Mouse (Mus musculus): Measurements from ENCODE around the gene Msh6. TPM values are rescaled to one million over a fixed set of nuclear protein-coding genes. Genes with fewer than 3 reads are reported as not detected.

The Msh6 gene
- total and polyA plus RNA-seq, 3 experiments: 76.5 to 79.3 (median 79.0) TPM

DNA sequence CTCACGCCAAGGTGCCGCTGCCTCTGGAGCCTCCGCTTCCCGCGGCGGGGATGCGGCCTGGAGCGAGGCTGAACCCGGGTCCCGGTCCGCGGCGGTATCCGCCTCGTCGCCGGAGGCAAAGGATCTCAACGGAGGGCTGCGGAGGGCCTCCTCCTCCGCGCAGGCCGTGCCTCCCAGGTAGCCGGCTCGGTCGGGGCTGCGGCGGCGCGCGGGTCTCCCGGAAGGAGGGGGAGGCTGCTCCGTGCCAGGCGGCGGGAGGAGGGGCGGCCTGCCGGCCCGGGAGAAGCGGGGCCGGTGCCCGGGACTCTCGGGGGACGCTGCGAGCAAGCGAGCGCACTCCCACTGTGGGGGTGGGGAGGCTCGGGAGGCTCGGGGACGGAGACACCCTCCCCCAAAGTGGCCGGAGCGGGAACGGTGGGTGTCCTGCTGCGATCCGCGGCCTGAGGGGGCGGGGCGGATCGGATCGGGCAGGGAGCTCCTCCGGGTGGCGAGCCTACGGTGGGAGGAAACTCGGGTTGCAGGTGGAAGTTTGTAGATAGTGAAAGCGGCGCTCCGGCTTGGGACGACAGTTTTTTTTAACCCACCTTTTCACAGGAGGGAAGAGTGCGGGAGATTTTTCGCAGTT is 479 bp downstream of the Msh6 start:
- peak overlapping the region; percentile 81; the same call in 1 of the 2 replicates for H3K4me2 ChIP-seq (ENCODE audit: insufficient read depth, low read depth, poor library complexity, severe bottlenecking)
- in situ Hi-C loops (cut with MboI; ENCODE audit: low pct_ligation_motif_present, low pct_unique_long_range_greater_than_20kb, low sequenced_read_pairs): no loop called here
- peak; percentile 59 for DNase-seq (ENCODE audit: extremely low read depth)
- TF ChIP-seq MAFK (IDR thresholded peaks at IDR 0.05; ENCODE audit: insufficient replicate concordance, low read length): no peak; the same call in 1 of the 2 replicates
- no peak for TF ChIP-seq BHLHE40 (IDR thresholded peaks at IDR 0.05; ENCODE audit: low read depth, low read length)
- TF ChIP-seq MAX (IDR thresholded peaks at IDR 0.05; ENCODE audit: low read length): no peak
- TF ChIP-seq CHD2 (IDR thresholded peaks at IDR 0.05; ENCODE audit: low read length): peak; percentile 73
- no peak for TF ChIP-seq POLR2A (IDR thresholded peaks at IDR 0.05; ENCODE audit: low read depth, low read length)
- TF ChIP-seq ZNF384 (IDR thresholded peaks at IDR 0.05; ENCODE audit: low read depth, low read length): peak; percentile 45; the same call in 1 of the 2 replicates
- TF ChIP-seq ZKSCAN1 (IDR thresholded peaks at IDR 0.05; ENCODE audit: borderline replicate concordance, low read depth, low read length): no peak
- TF ChIP-seq USF2 (conservative IDR thresholded peaks at IDR 0.05; ENCODE audit: low read depth, low read length): no peak
- peak; percentile 82; the same call in 1 of the 2 replicates for TF ChIP-seq UBTF (IDR thresholded peaks at IDR 0.05; ENCODE audit: low read depth, low read length)
- no peak for TF ChIP-seq CHD1 (IDR thresholded peaks at IDR 0.05; ENCODE audit: low read depth, low read length)
- no peak for TF ChIP-seq RCOR1 (conservative IDR thresholded peaks at IDR 0.05; ENCODE audit: low read depth, low read length)
- no peak for TF ChIP-seq GABPA (IDR thresholded peaks at IDR 0.05; ENCODE audit: insufficient replicate concordance, low read depth, low read length)
- no peak for TF ChIP-seq ELF1 (IDR thresholded peaks at IDR 0.05; ENCODE audit: low read depth, low read length)
- no peak for TF ChIP-seq RAD21 (IDR thresholded peaks at IDR 0.05; ENCODE audit: low read depth, low read length)
- TF ChIP-seq MXI1 (IDR thresholded peaks at IDR 0.05; ENCODE audit: low read depth, low read length): peak; percentile 8; the same call in 1 of the 2 replicates
- TF ChIP-seq MEF2A (IDR thresholded peaks at IDR 0.05; ENCODE audit: borderline replicate concordance, low read depth, low read length): no peak
- TF ChIP-seq CTCF (conservative IDR thresholded peaks at IDR 0.05 in 1 of 2, IDR thresholded peaks at IDR 0.05 in 1 of 2; ENCODE audit: low read depth in 2 of 2, low read length in 2 of 2): no peak
- TF ChIP-seq PAX5 (IDR thresholded peaks at IDR 0.05; ENCODE audit: low read length): no peak
- TF ChIP-seq SMC3 (IDR thresholded peaks at IDR 0.05; ENCODE audit: low read depth, low read length): no peak; the same call in 1 of the 2 replicates
- no peak for TF ChIP-seq MYC (IDR thresholded peaks at IDR 0.05; ENCODE audit: low read depth, low read length)
- TF ChIP-seq EP300 (IDR thresholded peaks at IDR 0.05; ENCODE audit: low read length): no peak
- no peak for TF ChIP-seq POLR2AphosphoS2 (IDR thresholded peaks at IDR 0.05; ENCODE audit: low read depth, low read length)
- TF ChIP-seq ZMIZ1 (IDR thresholded peaks at IDR 0.05; ENCODE audit: low read depth, low read length): no peak
- TF ChIP-seq KAT2A (IDR thresholded peaks at IDR 0.05; ENCODE audit: insufficient replicate concordance, low read length): no peak
- TF ChIP-seq E2F4 (IDR thresholded peaks at IDR 0.05; ENCODE audit: insufficient replicate concordance, low read depth, low read length): no peak
- no peak for TF ChIP-seq HCFC1 (IDR thresholded peaks at IDR 0.05; ENCODE audit: low read depth, low read length)
- no peak for TF ChIP-seq ETS1 (conservative IDR thresholded peaks at IDR 0.05; ENCODE audit: low read depth, low read length)
- no peak for TF ChIP-seq NRF1 (IDR thresholded peaks at IDR 0.05; ENCODE audit: low read depth, low read length)
- TF ChIP-seq IRF4 (IDR thresholded peaks at IDR 0.05; ENCODE audit: low read depth, low read length): peak; percentile 43; the same call in 1 of the 2 replicates
- no peak; the same call in 1 of the 2 replicates for TF ChIP-seq MAZ (IDR thresholded peaks at IDR 0.05; ENCODE audit: low read depth, low read length)
- TF ChIP-seq TCF12 (IDR thresholded peaks at IDR 0.05; ENCODE audit: low read depth, low read length): no peak
- no peak for TF ChIP-seq JUND (conservative IDR thresholded peaks at IDR 0.05; ENCODE audit: low read depth, low read length)
- TF ChIP-seq USF1 (IDR thresholded peaks at IDR 0.05; ENCODE audit: low read depth, low read length): no peak
- TF ChIP-seq JUN (IDR thresholded peaks at IDR 0.05; ENCODE audit: insufficient read depth, low read depth, low read length): no peak
- no peak for TF ChIP-seq NELFE (IDR thresholded peaks at IDR 0.05; ENCODE audit: low read depth, low read length)
- TF ChIP-seq SIN3A (IDR thresholded peaks at IDR 0.05; ENCODE audit: low read length): peak; percentile 63
- no peak for TF ChIP-seq ZC3H11A (IDR thresholded peaks at IDR 0.05; ENCODE audit: low read depth, low read length)
- TF ChIP-seq TBP (conservative IDR thresholded peaks at IDR 0.05; ENCODE audit: low read depth, low read length): no peak
- dilution Hi-C loops (cut with MboI; ENCODE audit: extremely low pct_ligation_motif_present, extremely low pct_unique_long_range_greater_than_20kb, low sequenced_read_pairs): no loop called here
- H3K79me2 ChIP-seq (replicated peaks; ENCODE audit: control insufficient read depth, extremely low read depth, insufficient read depth, poor library complexity, severe bottlenecking): peaks cover 47% of the 10 kb centered on the region
- H3K27ac ChIP-seq (ENCODE audit: insufficient read depth, low read depth): peak overlapping the region; percentile 93
- peak overlapping the region; percentile 83 to 91 (median 87) for H3K4me3 ChIP-seq (replicated peaks in 1 of 3; ENCODE audit: low read depth in 2 of 3, low read length in 2 of 3, poor library complexity in 1 of 3)
- H3K27me3 ChIP-seq (replicated peaks): no peaks in the 10 kb centered on the region
- H3K4me1 ChIP-seq (ENCODE audit: control insufficient read depth in 1 of 2, insufficient read depth in 2 of 2): peaks cover 16 to 43% of the 10 kb centered on the region in 2 experiments
- peaks cover 14% of the 10 kb centered on the region for H3K9me3 ChIP-seq (replicated peaks; ENCODE audit: low read length)
- H3K36me3 ChIP-seq (replicated peaks in 1 of 2; ENCODE audit: control insufficient read depth in 1 of 2, insufficient read depth in 1 of 2, low read length in 1 of 2): peaks cover 8 to 23% of the 10 kb centered on the region in 2 experiments
- H3K9ac ChIP-seq (ENCODE audit: insufficient read depth, low read depth): peak overlapping the region; percentile 74

All from CH12.LX (cell line).